Mouse (Mus musculus) MEL (cell line): ENCODE data around the gene Ddb1.

ENCODE experiments used
- CTCF ChIP-seq, 3 experiments: IDR thresholded peaks in 2 of 3; conservative IDR thresholded peaks in 1 of 3; 2 replicates each; pipeline ENCODE4 v1.5.1; 2011 to 2012; ENCODE audit warnings: low read length in 3 of 3, low read depth in 2 of 3, mild to moderate bottlenecking in 2 of 3, improper control_type of control experiment in 1 of 3, inconsistent platforms in 1 of 3, mixed read lengths in 1 of 3, moderate library complexity in 1 of 3; ENCODE audit not compliant: control insufficient read depth in 1 of 3, insufficient read depth in 1 of 3, poor library complexity in 1 of 3, severe bottlenecking in 1 of 3
- E2F4 ChIP-seq: IDR thresholded peaks from 2 replicates; pipeline ENCODE4 v1.6.1; 2011; ENCODE audit warnings: low read depth, low read length, improper control_type of control experiment, borderline replicate concordance
- EP300 ChIP-seq, 2 experiments: IDR thresholded peaks; 2 replicates each; pipeline ENCODE4 v1.6.1; 2011; ENCODE audit warnings: improper control_type of control experiment in 2 of 2, low read length in 2 of 2, low read depth in 1 of 2, mild to moderate bottlenecking in 1 of 2
- GATA1 ChIP-seq: IDR thresholded peaks from 2 replicates; pipeline ENCODE4 v1.6.1; 2011; ENCODE audit warnings: low read depth, low read length, improper control_type of control experiment
- KAT2A ChIP-seq: conservative IDR thresholded peaks from 2 replicates; pipeline ENCODE4 v1.6.1; 2012; ENCODE audit warnings: low read depth, low read length, improper control_type of control experiment, inconsistent platforms
- MAZ ChIP-seq: IDR thresholded peaks from 2 replicates; pipeline ENCODE4 v1.6.1; 2012; ENCODE audit warnings: low read depth, mild to moderate bottlenecking, inconsistent platforms, low read length, improper control_type of control experiment
- POLR2A ChIP-seq, 2 experiments: IDR thresholded peaks; 2 replicates each; pipeline ENCODE4 v1.6.1; 2011 to 2012; ENCODE audit warnings: low read length in 2 of 2, mild to moderate bottlenecking in 2 of 2, control low read depth in 1 of 2, improper control_type of control experiment in 1 of 2, low read depth in 1 of 2, moderate library complexity in 1 of 2; ENCODE audit not compliant: control insufficient read depth in 1 of 2, insufficient read depth in 1 of 2, poor library complexity in 1 of 2
- POLR2AphosphoS5 ChIP-seq: IDR thresholded peaks from 2 replicates; pipeline ENCODE4 v1.6.1; 2012; ENCODE audit warnings: low read depth, borderline replicate concordance, mild to moderate bottlenecking, inconsistent platforms, low read length, moderate library complexity, mixed read lengths
- USF1 ChIP-seq: IDR thresholded peaks from 2 replicates; pipeline ENCODE4 v1.6.1; 2014; ENCODE audit warnings: low read depth, mild to moderate bottlenecking, inconsistent platforms, low read length, improper control_type of control experiment, moderate library complexity
- ZKSCAN1 ChIP-seq: IDR thresholded peaks from 2 replicates; pipeline ENCODE4 v1.6.1; 2012; ENCODE audit warnings: low read depth, mild to moderate bottlenecking, inconsistent platforms, low read length, improper control_type of control experiment, moderate library complexity
- ZMIZ1 ChIP-seq: IDR thresholded peaks from 2 replicates; pipeline ENCODE4 v1.6.1; 2012; ENCODE audit warnings: low read depth, mild to moderate bottlenecking, inconsistent platforms, low read length, improper control_type of control experiment, moderate library complexity

DNA sequence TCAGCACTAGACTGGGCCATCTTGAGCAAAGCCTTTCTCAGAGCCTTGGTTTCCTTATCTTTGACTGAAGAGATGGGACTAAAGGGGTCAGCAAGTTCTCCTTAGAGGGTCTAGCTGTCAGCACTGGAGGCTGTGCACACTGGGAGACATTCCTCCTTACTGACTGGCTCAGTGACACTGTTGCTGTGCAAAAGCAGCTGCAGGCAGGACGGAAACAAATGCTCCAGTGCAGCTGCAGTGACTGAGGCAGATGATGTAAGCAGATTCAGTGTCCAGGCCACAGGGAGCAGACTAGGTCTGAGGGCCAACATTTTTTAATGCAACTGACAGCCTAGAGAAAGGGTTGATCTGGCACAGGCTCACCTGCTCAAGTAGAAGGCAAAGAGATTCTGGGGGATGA is 68.1 kb downstream of the Ddb1 start:
- TF ChIP-seq POLR2A (IDR thresholded peaks at IDR 0.05; ENCODE audit: control insufficient read depth in 1 of 2, insufficient read depth in 1 of 2, low read depth in 1 of 2, low read length in 2 of 2, poor library complexity in 1 of 2) = no peak
- no peak for TF ChIP-seq EP300 (IDR thresholded peaks at IDR 0.05; ENCODE audit: low read depth in 1 of 2, low read length in 2 of 2)
- TF ChIP-seq POLR2AphosphoS5 = no peak
- TF ChIP-seq CTCF (IDR thresholded peaks at IDR 0.05 in 2 of 3, conservative IDR thresholded peaks at IDR 0.05 in 1 of 3; ENCODE audit: control insufficient read depth in 1 of 3, insufficient read depth in 1 of 3, low read depth in 2 of 3, low read length in 3 of 3, poor library complexity in 1 of 3, severe bottlenecking in 1 of 3) = no peak
- no peak for TF ChIP-seq E2F4
- TF ChIP-seq KAT2A = no peak
- TF ChIP-seq GATA1 = no peak
- no peak for TF ChIP-seq USF1
- TF ChIP-seq ZMIZ1 = no peak
- no peak for TF ChIP-seq MAZ
- TF ChIP-seq ZKSCAN1 = no peak
